ENCODE assay signal across 1 mouse cellular context in the genomic region with DNA sequence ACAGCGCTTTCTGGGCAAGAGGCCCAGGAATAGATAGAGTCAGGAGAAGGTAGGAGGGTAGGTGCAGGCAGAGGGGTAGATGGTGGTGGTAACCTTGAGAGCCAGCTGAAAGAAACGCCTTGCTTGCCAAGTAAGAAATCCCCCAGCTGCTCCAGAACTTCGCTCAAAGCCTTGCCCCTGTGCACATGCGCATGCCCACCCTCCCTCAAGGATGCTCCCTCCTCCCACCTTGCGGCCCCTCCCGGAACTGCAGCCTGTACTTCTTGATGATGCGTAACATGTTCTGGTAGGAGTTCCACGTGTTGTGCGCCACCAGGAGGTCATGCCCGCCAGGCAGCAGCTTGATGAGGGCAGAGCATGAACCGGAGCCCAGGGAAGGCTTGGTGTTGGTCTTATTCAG.
TF ChIP-seq lines count a peak whose summit lies in the region.

No protein-coding gene starts in this region.

TF ChIP-seq in MEL, 35 proteins besides CTCF, POLR2A, EP300 and RAD21:
- TF ChIP-seq JUND (IDR thresholded peaks at IDR 0.05; ENCODE audit: low read depth, low read length) (no peak), MEF2A (IDR thresholded peaks at IDR 0.05; ENCODE audit: extremely low read depth, insufficient replicate concordance, low read depth, low read length, poor library complexity, severe bottlenecking) (no peak), ZNF384 (IDR thresholded peaks at IDR 0.05; ENCODE audit: low read depth, low read length) (no peak), ETS1 (IDR thresholded peaks at IDR 0.05; ENCODE audit: low read depth, low read length) (no peak), USF1 (IDR thresholded peaks at IDR 0.05; ENCODE audit: low read depth, low read length) (no peak), TCF12 (IDR thresholded peaks at IDR 0.05; ENCODE audit: low read depth, low read length) (no peak), GATA1 (IDR thresholded peaks at IDR 0.05; ENCODE audit: low read depth, low read length) (no peak), MAFK (IDR thresholded peaks at IDR 0.05; ENCODE audit: borderline replicate concordance, low read depth, low read length) (no peak), CHD2 (IDR thresholded peaks at IDR 0.05; ENCODE audit: low read length) (no peak), POLR2AphosphoS5 (IDR thresholded peaks at IDR 0.05; ENCODE audit: borderline replicate concordance, low read depth, low read length) (no peak), NRF1 (IDR thresholded peaks at IDR 0.05; ENCODE audit: insufficient read depth, low read depth, low read length, poor library complexity, severe bottlenecking) (no peak), USF2 (IDR thresholded peaks at IDR 0.05; ENCODE audit: borderline replicate concordance in 1 of 2, insufficient read depth in 1 of 2, low read depth in 1 of 2, low read length in 2 of 2) (no peak)
TF ChIP-seq in MEL: peak in this region for 0.
